In genomic region chr6:98996346-98996745, GRCm38 (mm10) we compare ENCODE assay signal across 19 mouse cellular contexts.
"Had no signal": no experiment of that assay in that cellular context is flagged by ENCODE, and none has a peak within 500 bp of the region (broad histone marks: within the 10 kb centered on the region; RNA-seq: fewer than 3 reads in every experiment).

No protein-coding gene starts in this region.

- DNase-seq: kidney, adult 18-20 months; kidney, adult 9 months; kidney, postnatal 25 days; layer of hippocampus, postnatal 36 days; liver, embryonic 13.5 days; lung, embryonic 14.5 days; retina, postnatal 1 day; thymus, adult 18-20 months; thymus, postnatal 36 days had no signal

- ATAC-seq: intestine, embryonic 16.5 days; lung, postnatal 0 days; midbrain, embryonic 13.5 days had no signal

- H3K27ac ChIP-seq: kidney, postnatal 0 days; left cerebral cortex, adult 2 months; liver, embryonic 13.5 days; macrophage; midbrain, embryonic 10.5 days; midbrain, embryonic 13.5 days; neural tube, embryonic 12.5 days; neural tube, embryonic 15.5 days had no signal

- H3K4me2 ChIP-seq: liver, embryonic 13.5 days; lung, embryonic 14.5 days; midbrain, embryonic 13.5 days; neural tube, embryonic 12.5 days; neural tube, embryonic 15.5 days had no signal

- H3K9me3 ChIP-seq: liver, embryonic 13.5 days; megakaryocyte, embryonic 14.5 days; midbrain, embryonic 10.5 days; midbrain, embryonic 13.5 days; neural tube, embryonic 12.5 days; neural tube, embryonic 15.5 days had no signal

- H3K4me3 ChIP-seq: left cerebral cortex, adult 2 months; liver, embryonic 13.5 days; megakaryocyte, embryonic 14.5 days; midbrain, embryonic 10.5 days; midbrain, embryonic 13.5 days; neural tube, embryonic 12.5 days; neural tube, embryonic 15.5 days had no signal

- H3K27me3 ChIP-seq: liver, embryonic 13.5 days; megakaryocyte, embryonic 14.5 days; midbrain, embryonic 13.5 days; neural tube, embryonic 12.5 days; neural tube, embryonic 15.5 days had no signal

- H3K9ac ChIP-seq: liver, embryonic 13.5 days; lung, embryonic 14.5 days; midbrain, embryonic 13.5 days; neural tube, embryonic 12.5 days; neural tube, embryonic 15.5 days had no signal

- H3K36me3 ChIP-seq: liver, embryonic 13.5 days; midbrain, embryonic 13.5 days; neural tube, embryonic 12.5 days; neural tube, embryonic 15.5 days had no signal
